Mouse (Mus musculus) brain, adult 10 weeks (tissue): ENCODE data around the gene Gm3371. TPM values are rescaled to one million over a fixed set of nuclear protein-coding genes. Genes with fewer than 3 reads are reported as not detected.

ENCODE experiments used
- polyA plus RNA-seq: library from polyadenylated mRNA; stranded (reverse); fragments of 350-450 nt; fragmentation: Illumina TruSeq; extraction: RNeasy Lipid Tissue Mini Kit (QIAGEN cat#74804); gene quantifications from one replicate; pipeline ENCODE4 v1.2.3, GENCODE M21; 2015; ENCODE audit warnings: low read depth, low replicate concordance

The Gm3371 gene
- polyA plus RNA-seq: not detected

GRCm38 (mm10) chr14:44410588-44410987 is at the start of gene Gm3371:
TSS of gene Gm3371 (minus strand) at chr14:44410688.

GRCm38 (mm10) chr14:44433335-44433734 is 22.8 kb upstream of the Gm3371 start, which contains the start of gene Gm8232:
TSS of gene Gm8232 (plus strand) at chr14:44433635.

GRCm38 (mm10) chr14:44365057-44365456 is 45.4 kb downstream of the Gm3371 start, which contains the start of gene Gm8229:
TSS of gene Gm8229 (plus strand) at chr14:44365357.

Other genes starting within 250 kb of the Gm3371 start
- gene Gm8212, start 213.0 kb downstream of the Gm3371 start, polyA plus RNA-seq: not detected
- gene 4930503E14Rik, start 197.4 kb downstream of the Gm3371 start, polyA plus RNA-seq: not detected
- not detected for gene Gm8220, start 125.1 kb downstream of the Gm3371 start, polyA plus RNA-seq
- gene Gm5930, start 72.1 kb downstream of the Gm3371 start, polyA plus RNA-seq: not detected
- gene Gm8229, start 45.3 kb downstream of the Gm3371 start, polyA plus RNA-seq: not detected
- gene Gm8232, start 22.9 kb upstream of the Gm3371 start, polyA plus RNA-seq: not detected
- gene BC061237, start 81.8 kb upstream of the Gm3371 start, polyA plus RNA-seq: not detected
- not detected for gene Gm17093, start 107.6 kb upstream of the Gm3371 start, polyA plus RNA-seq
- not detected for gene Gm8247, start 172.5 kb upstream of the Gm3371 start, polyA plus RNA-seq
- not detected for gene Gm5624, start 217.2 kb upstream of the Gm3371 start, polyA plus RNA-seq